Mouse (Mus musculus) forebrain, postnatal 0 days (tissue): ENCODE measurements around the gene Cyp2c23. TPM values are rescaled to one million over a fixed set of nuclear protein-coding genes. Genes with fewer than 3 reads are reported as not detected.

ENCODE experiments used
- ATAC-seq: fragments of 200-750 bp; cut with Nextera tagmentation; 2 replicates; pipeline ENCODE4 v1.8.0; 2017; ENCODE audit warnings: mild to moderate bottlenecking, moderate library complexity
- DNase-seq: peaks from one replicate; pipeline ENCODE4 v3.0.0-alpha.2; 2015
- H3K27ac ChIP-seq: fragments of 300-500 bp; sonication (generic); 2 replicates; pipeline ENCODE4 v1.5.1; 2014; ENCODE audit warnings: low read depth, mild to moderate bottlenecking, antibody characterized with exemption, low read length, moderate library complexity, mixed read lengths
- H3K27me3 ChIP-seq: fragments of 300-500 bp; sonication (generic); 2 replicates; pipeline ENCODE4 v1.6.1; 2014; ENCODE audit warnings: mild to moderate bottlenecking, low read length, mixed read lengths; ENCODE audit not compliant: insufficient read depth
- H3K36me3 ChIP-seq: fragments of 300-500 bp; sonication (generic); 2 replicates; pipeline ENCODE4 v1.6.1; 2014; ENCODE audit warnings: mild to moderate bottlenecking, moderate library complexity; ENCODE audit not compliant: insufficient read depth
- H3K4me1 ChIP-seq: fragments of 300-500 bp; sonication (generic); 2 replicates; pipeline ENCODE4 v1.6.1; 2014; ENCODE audit warnings: antibody characterized with exemption; ENCODE audit not compliant: insufficient read depth
- H3K4me2 ChIP-seq: fragments of 300-500 bp; sonication (generic); 2 replicates; pipeline ENCODE4 v1.6.1; 2014; ENCODE audit warnings: low read depth, mild to moderate bottlenecking, moderate library complexity
- H3K4me3 ChIP-seq: fragments of 300-500 bp; sonication (generic); 2 replicates; pipeline ENCODE4 v1.5.1; 2014; ENCODE audit warnings: low read depth, low read length, mixed read lengths
- H3K9ac ChIP-seq: fragments of 300-500 bp; sonication (generic); 2 replicates; pipeline ENCODE4 v1.6.1; 2014; ENCODE audit warnings: mild to moderate bottlenecking
- H3K9me3 ChIP-seq: fragments of 300-500 bp; sonication (generic); 2 replicates; pipeline ENCODE4 v1.6.1; 2016; ENCODE audit warnings: low read length
- CTCF ChIP-seq: sonication (generic); IDR thresholded peaks from 2 replicates; pipeline ENCODE4 v1.5.1; 2016; ENCODE audit warnings: antibody characterized with exemption, control low read depth, low read depth
- WGBS: fragments of 180-500 bp; shearing (Covaris S2); extraction: QIAGEN DNeasy Blood & Tissue Kit; methylation state at CpG from one replicate; pipeline ENCODE4 v1.1.7; 2014; 5-methylcytosine and 5-hydroxymethylcytosine counted together
- polyA plus RNA-seq: library from polyadenylated mRNA; unstranded; fragments of >200 nt; fragmentation: Nextera tagmentation; extraction: Ambion mirVana; gene quantifications from 2 replicates; pipeline ENCODE4 v1.2.1, GENCODE M21; 2015
- total RNA-seq: library from RNA; depleted of rRNA; stranded (reverse); fragments of >200 nt; gene quantifications from 2 replicates; pipeline ENCODE4 v1.2.3, GENCODE M21; 2014

The Cyp2c23 gene
- total and polyA plus RNA-seq, 2 experiments from 2014 or later = not detected

GRCm38 (mm10) chr19:43992464-43992863 lies 36.5 kb downstream of the Cyp2c23 start:
- Histone ChIP-seq H3K4me1 (no peaks in the 10 kb centered on the region), H3K9me3 (no peaks in the 10 kb centered on the region), H3K27ac (no peak overlapping the region), H3K9ac (no peak overlapping the region), H3K4me3 (no peak overlapping the region), H3K27me3 (no peaks in the 10 kb centered on the region), H3K36me3 (no peaks in the 10 kb centered on the region), H3K4me2 (no peak overlapping the region)
- no peak for TF ChIP-seq CTCF
- ATAC-seq = no peak
- no peak for DNase-seq
- 85% methylated on average over 4 of the region's 4 CpGs for WGBS

GRCm38 (mm10) chr19:43990362-43990761 lies 38.6 kb downstream of the Cyp2c23 start:
- WGBS = 81% methylated on average over 8 of the region's 8 CpGs
- no peak for DNase-seq
- H3K9me3 ChIP-seq = no peaks in the 10 kb centered on the region
- no peaks in the 10 kb centered on the region for H3K4me1 ChIP-seq
- H3K36me3 ChIP-seq = no peaks in the 10 kb centered on the region
- H3K27ac ChIP-seq = no peak overlapping the region
- no peak for ATAC-seq
- no peak for TF ChIP-seq CTCF
- no peak overlapping the region for H3K9ac ChIP-seq
- H3K4me3 ChIP-seq = no peak overlapping the region
- no peaks in the 10 kb centered on the region for H3K27me3 ChIP-seq
- H3K4me2 ChIP-seq = no peak overlapping the region

GRCm38 (mm10) chr19:43986069-43986794 lies 42.8 kb downstream of the Cyp2c23 start, which contains the start of gene Cpn1:
Gene Cpn1 (minus strand): TSS chr19:43986556.
- DNase-seq (no peak), ATAC-seq (no peak)
- Histone ChIP-seq H3K9ac (no peak within 1 kb of the TSS), H3K4me1 (no peaks in the 10 kb centered on the region), H3K4me3 (0 out of 2 replicates have a peak within 1 kb of the TSS, but pooled peaks have one; percentile 3), H3K27ac (no peak within 1 kb of the TSS), H3K27me3 (no peaks in the 10 kb centered on the region), H3K9me3 (no peaks in the 10 kb centered on the region), H3K36me3 (no peaks in the 10 kb centered on the region), H3K4me2 (peak within 1 kb of the TSS; percentile 32)
- TF ChIP-seq CTCF = no peak
- 16% methylated on average over 30 of the region's 30 CpGs for WGBS

GRCm38 (mm10) chr19:43981992-43982391 lies 47.0 kb downstream of the Cyp2c23 start:
- H3K36me3 ChIP-seq = no peaks in the 10 kb centered on the region
- ATAC-seq (no peak), DNase-seq (no peak)
- WGBS = 96% methylated on average over 5 of the region's 5 CpGs
- H3K9ac ChIP-seq = no peak overlapping the region
- H3K4me3 ChIP-seq = no peak overlapping the region
- no peak for TF ChIP-seq CTCF
- no peaks in the 10 kb centered on the region for H3K9me3 ChIP-seq
- no peaks in the 10 kb centered on the region for H3K27me3 ChIP-seq
- H3K4me1 ChIP-seq = no peaks in the 10 kb centered on the region
- H3K27ac ChIP-seq = no peak overlapping the region
- H3K4me2 ChIP-seq = no peak overlapping the region

GRCm38 (mm10) chr19:43980711-43981110 lies 48.3 kb downstream of the Cyp2c23 start:
- no peak for DNase-seq
- no peaks in the 10 kb centered on the region for H3K36me3 ChIP-seq
- H3K4me2 ChIP-seq = no peak overlapping the region
- WGBS = 96% methylated on average over 17 of the region's 17 CpGs
- H3K27me3 ChIP-seq = no peaks in the 10 kb centered on the region
- H3K9me3 ChIP-seq = no peaks in the 10 kb centered on the region
- no peak overlapping the region for H3K9ac ChIP-seq
- no peak overlapping the region for H3K4me3 ChIP-seq
- TF ChIP-seq CTCF = no peak
- ATAC-seq = no peak
- H3K27ac ChIP-seq = no peak overlapping the region
- no peaks in the 10 kb centered on the region for H3K4me1 ChIP-seq

GRCm38 (mm10) chr19:43977799-43978198 lies 51.2 kb downstream of the Cyp2c23 start:
- H3K36me3 ChIP-seq = no peaks in the 10 kb centered on the region
- no peak for DNase-seq
- ATAC-seq = no peak
- no peak overlapping the region for H3K9ac ChIP-seq
- no peaks in the 10 kb centered on the region for H3K4me1 ChIP-seq
- no peaks in the 10 kb centered on the region for H3K27me3 ChIP-seq
- H3K9me3 ChIP-seq = no peaks in the 10 kb centered on the region
- WGBS = 84% methylated on average over 3 of the region's 3 CpGs
- no peak overlapping the region for H3K27ac ChIP-seq
- no peak for TF ChIP-seq CTCF
- H3K4me3 ChIP-seq = no peak overlapping the region
- no peak overlapping the region for H3K4me2 ChIP-seq

GRCm38 (mm10) chr19:43976661-43977060 lies 52.3 kb downstream of the Cyp2c23 start:
- Histone ChIP-seq H3K27me3 (no peaks in the 10 kb centered on the region), H3K9ac (no peak overlapping the region), H3K4me2 (no peak overlapping the region), H3K9me3 (no peaks in the 10 kb centered on the region), H3K4me3 (no peak overlapping the region), H3K27ac (no peak overlapping the region), H3K4me1 (no peaks in the 10 kb centered on the region), H3K36me3 (no peaks in the 10 kb centered on the region)
- DNase-seq (no peak), ATAC-seq (no peak)
- no peak for TF ChIP-seq CTCF
- WGBS = 83% methylated on average over 6 of the region's 6 CpGs
